Mouse (Mus musculus) neural tube, embryonic 13.5 days (tissue): ENCODE measurements around the gene Tom1. TPM values are rescaled to one million over a fixed set of nuclear protein-coding genes. Genes with fewer than 3 reads are reported as not detected.

ENCODE experiments used
- ATAC-seq: fragments of 200-750 bp; cut with Nextera tagmentation; 2 replicates; pipeline ENCODE4 v1.8.0; 2017; ENCODE audit warnings: low read depth, mild to moderate bottlenecking, moderate TSS enrichment, moderate library complexity
- H3K27ac ChIP-seq: fragments of 300-500 bp; sonication (generic); replicated peaks from 2 replicates; pipeline ENCODE4 v1.5.1; 2015; ENCODE audit warnings: moderate library complexity, mild to moderate bottlenecking, inconsistent platforms
- H3K27me3 ChIP-seq: fragments of 300-500 bp; sonication (generic); 2 replicates; pipeline ENCODE4 v1.6.1; 2015; ENCODE audit warnings: mild to moderate bottlenecking, inconsistent platforms
- H3K36me3 ChIP-seq: fragments of 300-500 bp; sonication (generic); 2 replicates; pipeline ENCODE4 v1.6.1; 2015; ENCODE audit warnings: mild to moderate bottlenecking, inconsistent platforms
- H3K4me1 ChIP-seq: fragments of 300-500 bp; sonication (generic); replicated peaks from 2 replicates; pipeline ENCODE4 v1.6.1; 2015; ENCODE audit warnings: inconsistent platforms
- H3K4me2 ChIP-seq: fragments of 300-500 bp; sonication (generic); 2 replicates; pipeline ENCODE4 v1.6.1; 2015; ENCODE audit warnings: inconsistent platforms, mild to moderate bottlenecking, moderate library complexity
- H3K4me3 ChIP-seq: fragments of 300-500 bp; sonication (generic); 2 replicates; pipeline ENCODE4 v1.5.1; 2015; ENCODE audit warnings: mild to moderate bottlenecking, inconsistent platforms
- H3K9ac ChIP-seq: fragments of 300-500 bp; sonication (generic); 2 replicates; pipeline ENCODE4 v1.6.1; 2015; ENCODE audit warnings: moderate library complexity, mild to moderate bottlenecking, inconsistent platforms
- H3K9me3 ChIP-seq: fragments of 300-500 bp; sonication (generic); 2 replicates; pipeline ENCODE4 v1.6.1; 2016; ENCODE audit warnings: inconsistent platforms
- WGBS: fragments of 180-500 bp; shearing (Covaris S2); methylation state at CpG from one replicate; pipeline ENCODE4 v1.1.7; 2015; 5-methylcytosine and 5-hydroxymethylcytosine counted together
- polyA plus RNA-seq: library from polyadenylated mRNA; unstranded; fragments of >200 nt; fragmentation: Nextera tagmentation; extraction: Ambion mirVana; gene quantifications from 2 replicates; pipeline ENCODE4 v1.2.1, GENCODE M21; 2015

Gene Tom1
- polyA plus RNA-seq, 1 experiment from 2014 or later: 36.4 TPM

DNA sequence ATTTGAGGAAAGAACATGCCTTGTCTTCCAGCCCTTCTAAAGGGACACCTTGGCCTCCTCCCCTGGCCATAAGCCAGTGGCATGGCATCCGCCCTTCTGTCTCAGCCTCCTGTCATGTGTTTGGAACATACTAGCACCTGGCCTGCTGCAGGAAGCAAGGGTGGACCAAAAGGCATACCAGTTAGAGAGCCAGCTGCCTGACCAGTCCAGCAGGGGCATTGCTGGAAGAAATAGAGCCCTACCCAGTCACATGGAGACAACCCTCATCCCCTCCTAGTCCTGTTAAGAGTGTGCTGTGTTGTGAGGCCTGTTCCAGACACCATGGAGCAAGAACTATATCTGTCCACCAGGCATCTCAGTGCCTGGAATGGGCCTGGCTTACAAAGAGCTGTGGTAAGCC lies 12.8 kb downstream of the Tom1 start:
- Histone ChIP-seq H3K4me3 (no peak overlapping the region), H3K27ac (no peak overlapping the region), H3K4me1 (no peaks in the 10 kb centered on the region), H3K4me2 (no peak overlapping the region), H3K27me3 (no peaks in the 10 kb centered on the region), H3K36me3 (no peaks in the 10 kb centered on the region), H3K9ac (no peak overlapping the region), H3K9me3 (no peaks in the 10 kb centered on the region)
- no peak for ATAC-seq
- WGBS: 100% methylated on average over 1 of the region's 1 CpGs

- WGBS: 93% methylated on average over 3 of the region's 3 CpGs
- H3K9me3 ChIP-seq: no peaks in the 10 kb centered on the region
- H3K27me3 ChIP-seq: no peaks in the 10 kb centered on the region
- H3K4me2 ChIP-seq: no peak overlapping the region
- H3K4me3 ChIP-seq: no peak overlapping the region
- no peak overlapping the region for H3K27ac ChIP-seq
- H3K9ac ChIP-seq: no peak overlapping the region
- no peaks in the 10 kb centered on the region for H3K4me1 ChIP-seq
- H3K36me3 ChIP-seq: no peaks in the 10 kb centered on the region
- ATAC-seq: no peak
Observed at GRCm38 (mm10) chr8:75047784-75048183, 14.3 kb downstream of the Tom1 start.

DNA sequence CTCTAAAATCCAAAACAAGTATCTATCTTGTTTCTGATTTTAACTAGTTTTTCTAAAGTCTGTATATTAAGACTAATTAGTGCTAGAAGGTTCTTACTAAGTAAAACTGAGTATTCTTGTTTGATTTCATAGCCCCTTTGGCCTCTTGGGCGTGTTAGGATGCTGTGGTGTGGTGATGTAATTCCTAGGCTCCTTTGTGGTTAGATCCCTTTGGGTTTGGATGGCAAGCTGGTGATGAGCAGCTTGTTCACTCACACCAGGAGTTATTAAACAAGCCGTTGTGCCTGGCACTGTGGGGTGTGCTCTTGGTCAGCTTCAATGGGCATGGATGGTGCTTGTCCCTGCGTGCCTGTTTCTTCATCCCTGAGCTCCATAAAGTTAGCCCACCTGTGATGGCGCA lies 19.8 kb downstream of the Tom1 start:
- no peak for ATAC-seq
- Histone ChIP-seq H3K36me3 (peaks cover 17% of the 10 kb centered on the region), H3K4me1 (no peaks in the 10 kb centered on the region), H3K27me3 (no peaks in the 10 kb centered on the region), H3K4me2 (no peak overlapping the region), H3K9me3 (no peaks in the 10 kb centered on the region), H3K4me3 (no peak overlapping the region), H3K9ac (no peak overlapping the region), H3K27ac (no peak overlapping the region)
- 91% methylated on average over 4 of the region's 4 CpGs for WGBS

- no peaks in the 10 kb centered on the region for H3K27me3 ChIP-seq
- H3K4me1 ChIP-seq: no peaks in the 10 kb centered on the region
- ATAC-seq: no peak
Observed at GRCm38 (mm10) chr8:75055673-75056072, 22.2 kb downstream of the Tom1 start.

DNA sequence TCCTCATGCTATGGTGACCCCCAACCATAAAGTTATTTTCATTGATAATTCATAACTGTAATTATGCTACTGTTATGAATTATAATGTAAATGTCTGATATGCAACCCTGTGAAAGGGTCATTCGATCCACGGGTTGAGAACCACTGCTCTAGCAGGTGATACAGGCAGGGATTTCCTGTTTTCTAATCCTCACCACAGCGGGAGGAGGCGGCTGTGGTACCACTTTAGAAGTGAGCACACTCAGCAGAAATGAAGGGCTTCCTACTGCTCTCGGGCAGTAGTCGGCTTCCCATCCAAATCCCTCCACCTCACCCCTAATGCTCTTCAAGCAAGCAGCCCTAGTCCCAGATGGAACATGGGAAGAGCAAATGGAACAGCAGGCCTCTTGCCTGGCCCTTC lies 26.5 kb downstream of the Tom1 start:
- H3K9me3 ChIP-seq: no peaks in the 10 kb centered on the region
- 87% methylated on average over 6 of the region's 6 CpGs for WGBS
- H3K4me2 ChIP-seq: no peak overlapping the region
- no peak overlapping the region for H3K4me3 ChIP-seq
- H3K36me3 ChIP-seq: peaks cover 28% of the 10 kb centered on the region
- no peaks in the 10 kb centered on the region for H3K4me1 ChIP-seq
- H3K27me3 ChIP-seq: no peaks in the 10 kb centered on the region
- no peak for ATAC-seq
- H3K9ac ChIP-seq: no peak overlapping the region
- no peak overlapping the region for H3K27ac ChIP-seq

More at GRCm38 (mm10) chr8:75055673-75056072, 22.2 kb downstream of the Tom1 start:
- WGBS: 98% methylated on average over 2 of the region's 2 CpGs
- Histone ChIP-seq H3K27ac (no peak overlapping the region), H3K9ac (no peak overlapping the region), H3K36me3 (peaks cover 20% of the 10 kb centered on the region), H3K4me2 (no peak overlapping the region), H3K4me3 (no peak overlapping the region), H3K9me3 (no peaks in the 10 kb centered on the region)

DNA sequence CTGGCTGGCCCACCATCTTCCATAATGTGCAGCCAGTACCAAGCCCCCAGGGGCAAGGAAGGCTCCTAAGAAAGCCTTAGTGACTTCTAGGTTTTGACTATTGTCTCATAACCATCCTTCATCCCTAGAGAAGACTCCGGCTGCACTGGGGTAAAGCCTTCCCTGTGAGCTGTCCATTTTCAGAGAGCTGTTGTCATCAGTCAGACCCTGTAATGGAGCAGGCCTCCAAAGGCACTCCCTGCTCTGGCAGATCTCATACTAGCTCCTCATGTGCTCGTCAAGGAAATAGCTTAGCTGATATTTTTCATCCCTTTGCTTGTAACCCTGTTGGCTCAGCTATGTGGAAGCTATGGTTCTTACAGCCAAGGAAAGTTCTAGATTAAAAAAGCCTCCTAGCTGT lies 27.3 kb downstream of the Tom1 start:
- Histone ChIP-seq H3K4me3 (no peak overlapping the region), H3K9me3 (no peaks in the 10 kb centered on the region), H3K27ac (no peak overlapping the region), H3K36me3 (peaks cover 35% of the 10 kb centered on the region), H3K4me2 (no peak overlapping the region), H3K4me1 (no peaks in the 10 kb centered on the region), H3K27me3 (no peaks in the 10 kb centered on the region), H3K9ac (no peak overlapping the region)
- ATAC-seq: no peak
- 94% methylated on average over 2 of the region's 2 CpGs for WGBS

- peaks cover 19% of the 10 kb centered on the region for H3K36me3 ChIP-seq
- no peaks in the 10 kb centered on the region for H3K9me3 ChIP-seq
- whole genome bisulfite sequencing: 74% methylated on average over 3 of the region's 3 CpGs
- H3K4me2 ChIP-seq: no peak overlapping the region
- no peak overlapping the region for H3K4me3 ChIP-seq
- H3K4me1 ChIP-seq: no peaks in the 10 kb centered on the region
- no peak overlapping the region for H3K9ac ChIP-seq
- no peak for ATAC-seq
- H3K27me3 ChIP-seq: no peaks in the 10 kb centered on the region
- no peak overlapping the region for H3K27ac ChIP-seq
Observed at GRCm38 (mm10) chr8:75063290-75063689, 29.8 kb downstream of the Tom1 start.

GRCm38 (mm10) chr8:75064790-75065189 lies 31.3 kb downstream of the Tom1 start:
- no peak for ATAC-seq
- Histone ChIP-seq H3K4me2 (no peak overlapping the region), H3K36me3 (peaks cover 16% of the 10 kb centered on the region), H3K9ac (no peak overlapping the region), H3K4me3 (no peak overlapping the region), H3K27ac (no peak overlapping the region), H3K9me3 (no peaks in the 10 kb centered on the region), H3K4me1 (no peaks in the 10 kb centered on the region), H3K27me3 (no peaks in the 10 kb centered on the region)
- WGBS: 92% methylated on average over 3 of the region's 3 CpGs

- Histone ChIP-seq H3K4me2 (no peak overlapping the region), H3K36me3 (peaks cover 16% of the 10 kb centered on the region), H3K27ac (no peak overlapping the region), H3K9me3 (no peaks in the 10 kb centered on the region), H3K27me3 (no peaks in the 10 kb centered on the region), H3K4me1 (no peaks in the 10 kb centered on the region), H3K9ac (no peak overlapping the region), H3K4me3 (no peak overlapping the region)
- WGBS: 79% methylated on average over 6 of the region's 6 CpGs
- no peak for ATAC-seq
Observed at GRCm38 (mm10) chr8:75067287-75067686, 33.8 kb downstream of the Tom1 start.

- no peak for ATAC-seq
Observed at GRCm38 (mm10) chr8:75070297-75070696, 36.8 kb downstream of the Tom1 start.

DNA sequence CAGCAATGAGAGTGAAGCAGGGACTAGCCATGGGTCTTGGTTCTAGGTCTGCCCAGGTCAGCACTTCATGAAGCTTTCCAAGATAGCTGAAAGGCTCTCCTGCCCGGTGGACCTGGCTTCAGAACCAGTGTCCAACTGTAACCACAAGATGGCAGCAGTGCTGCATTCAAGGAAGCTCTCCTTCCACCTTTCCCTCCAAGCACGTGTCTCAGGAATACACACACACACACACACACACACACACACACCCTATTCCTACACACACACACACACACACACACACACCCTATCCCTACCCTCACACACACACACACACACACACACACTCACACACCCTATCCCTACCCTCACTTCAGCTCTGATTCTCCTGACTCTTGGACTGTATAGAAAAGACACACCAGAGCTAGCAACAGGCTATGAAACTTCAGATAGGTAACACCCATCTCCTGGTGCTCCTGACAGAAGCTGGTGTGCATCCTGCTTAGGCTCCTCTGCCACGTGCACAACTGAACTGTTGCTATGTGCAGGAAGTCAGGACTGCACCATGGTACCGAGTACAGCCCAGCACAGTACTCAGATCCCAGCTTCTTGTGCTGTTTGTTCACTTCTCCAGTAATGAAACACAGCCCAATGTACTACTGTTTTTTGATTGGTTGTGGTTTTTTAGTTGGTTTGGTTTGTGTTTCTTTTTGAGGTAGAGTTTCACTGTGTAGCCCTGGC lies 38.3 kb downstream of the Tom1 start:
- peak; percentile 86 for ATAC-seq
- Histone ChIP-seq H3K4me3 (no peak overlapping the region), H3K27ac (no peak overlapping the region), H3K4me2 (no peak overlapping the region), H3K4me1 (no peaks in the 10 kb centered on the region), H3K9me3 (no peaks in the 10 kb centered on the region), H3K36me3 (no peaks in the 10 kb centered on the region; the same call in 1 of the 2 replicates), H3K27me3 (no peaks in the 10 kb centered on the region), H3K9ac (no peak overlapping the region)
- WGBS: 33% methylated on average over 4 of the region's 4 CpGs

More at GRCm38 (mm10) chr8:75070297-75070696, 36.8 kb downstream of the Tom1 start:
- H3K4me3 ChIP-seq: no peak overlapping the region
- H3K36me3 ChIP-seq: peaks cover 4% of the 10 kb centered on the region; the same call in 1 of the 2 replicates
- 88% methylated on average over 1 of the region's 1 CpGs for WGBS
- no peaks in the 10 kb centered on the region for H3K27me3 ChIP-seq
- H3K9me3 ChIP-seq: no peaks in the 10 kb centered on the region
- H3K4me2 ChIP-seq: no peak overlapping the region
- no peak overlapping the region for H3K9ac ChIP-seq
- no peaks in the 10 kb centered on the region for H3K4me1 ChIP-seq
- no peak overlapping the region for H3K27ac ChIP-seq

DNA sequence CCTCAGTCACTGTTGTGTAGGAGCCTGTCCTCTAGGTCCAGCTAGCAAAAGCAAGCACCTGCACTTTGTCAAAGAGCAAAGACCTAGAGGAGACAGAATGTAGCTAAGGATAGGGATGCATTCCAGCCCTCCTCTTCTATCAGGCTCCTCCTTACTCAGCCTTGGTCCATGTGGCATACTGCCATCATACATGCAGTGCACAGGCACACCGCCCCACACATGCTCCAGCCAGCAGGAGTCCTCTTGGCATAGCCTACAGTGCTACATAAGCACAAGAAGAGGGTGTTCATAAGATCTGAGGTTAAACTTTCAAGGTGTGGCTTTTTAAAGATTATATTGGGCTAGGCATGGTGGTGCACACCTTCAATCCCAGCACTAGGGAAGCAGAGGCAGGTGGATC lies 41.4 kb downstream of the Tom1 start:
- no peak for ATAC-seq
- no peaks in the 10 kb centered on the region for H3K9me3 ChIP-seq
- H3K27me3 ChIP-seq: no peaks in the 10 kb centered on the region
- H3K27ac ChIP-seq: no peak overlapping the region
- no peak overlapping the region for H3K4me2 ChIP-seq
- H3K36me3 ChIP-seq: no peaks in the 10 kb centered on the region
- WGBS: 97% methylated on average over 1 of the region's 1 CpGs
- H3K4me1 ChIP-seq: no peaks in the 10 kb centered on the region
- H3K4me3 ChIP-seq: no peak overlapping the region
- no peak overlapping the region for H3K9ac ChIP-seq

DNA sequence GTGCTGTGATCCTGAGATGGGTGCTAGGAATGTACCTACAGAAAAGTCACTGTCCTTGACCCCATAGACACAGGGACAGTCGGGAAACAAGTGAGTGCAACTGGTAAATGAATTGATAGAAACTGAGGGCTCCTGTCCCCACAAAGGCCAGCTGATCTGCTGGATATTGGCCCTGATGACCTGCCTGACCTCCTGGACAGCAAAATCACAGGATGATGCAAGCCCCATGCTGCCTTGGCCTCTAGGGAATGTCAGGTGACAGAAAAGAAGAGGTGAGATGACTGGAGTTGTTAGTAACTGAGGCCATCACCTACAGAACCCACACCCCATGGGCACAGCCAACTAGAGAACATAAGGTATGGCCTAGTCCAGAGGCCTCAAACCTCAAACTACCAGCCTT lies 44.7 kb downstream of the Tom1 start:
- no peak overlapping the region for H3K4me3 ChIP-seq
- H3K4me1 ChIP-seq: no peaks in the 10 kb centered on the region
- no peak overlapping the region for H3K27ac ChIP-seq
- no peaks in the 10 kb centered on the region for H3K36me3 ChIP-seq
- no peak for ATAC-seq
- H3K27me3 ChIP-seq: no peaks in the 10 kb centered on the region
- no peak overlapping the region for H3K9ac ChIP-seq
- WGBS: 86% methylated on average over 1 of the region's 1 CpGs
- H3K4me2 ChIP-seq: no peak overlapping the region
- no peaks in the 10 kb centered on the region for H3K9me3 ChIP-seq
